Mouse (Mus musculus): Measurements from ENCODE around the gene Dynll2. TPM values are rescaled to one million over a fixed set of nuclear protein-coding genes. Genes with fewer than 3 reads are reported as not detected.
"Not testable (repeated sequence)": the region's sequence is repeated elsewhere in the genome, so short reads cannot be mapped to it uniquely, and the experiment has no call there.

The Dynll2 gene
- total RNA-seq, 2 experiments from 2014 or later: 410 to 444 TPM

DNA sequence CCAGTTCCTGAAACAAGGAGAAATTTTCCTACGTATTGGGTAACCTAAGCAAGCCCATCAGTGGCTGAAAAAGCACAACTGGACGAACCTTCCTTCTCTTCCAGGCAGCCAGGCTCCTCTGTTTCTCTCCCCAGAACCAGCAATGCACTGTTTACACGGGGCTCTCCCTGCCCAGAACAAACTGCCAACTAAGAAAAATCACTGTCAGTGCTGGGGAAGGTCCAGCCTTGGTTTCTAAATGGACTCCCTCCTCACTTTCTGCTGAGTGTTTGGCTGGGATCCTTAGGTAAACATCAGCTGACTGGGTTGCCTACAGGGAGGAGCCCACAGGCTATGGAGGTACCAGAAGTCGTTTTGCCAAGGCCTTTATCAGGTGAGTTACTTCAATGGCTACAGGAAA, 4.5 kb upstream of the Dynll2 start:
- no peak for DNase-seq

DNA sequence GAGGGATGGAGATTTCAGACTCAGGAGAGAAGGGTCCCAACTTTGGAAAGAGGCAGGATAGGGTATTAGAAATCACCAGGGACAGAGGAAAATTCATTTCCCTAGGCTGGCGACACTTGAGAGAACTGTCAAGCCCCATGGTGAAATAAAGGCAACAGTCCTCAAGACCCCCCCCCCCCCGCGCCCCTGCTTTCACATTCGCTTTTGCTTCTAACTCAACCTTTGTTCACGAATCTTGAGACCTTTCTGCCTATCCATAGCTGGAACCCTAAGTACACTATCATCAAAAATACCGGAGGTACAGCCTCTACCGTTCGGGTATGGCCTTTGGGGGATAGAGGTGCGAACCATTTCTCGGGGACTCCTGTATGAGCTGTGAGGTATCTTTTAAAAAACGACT, 528 bp upstream of the Dynll2 start:
- DNase-seq: no peak

DNA sequence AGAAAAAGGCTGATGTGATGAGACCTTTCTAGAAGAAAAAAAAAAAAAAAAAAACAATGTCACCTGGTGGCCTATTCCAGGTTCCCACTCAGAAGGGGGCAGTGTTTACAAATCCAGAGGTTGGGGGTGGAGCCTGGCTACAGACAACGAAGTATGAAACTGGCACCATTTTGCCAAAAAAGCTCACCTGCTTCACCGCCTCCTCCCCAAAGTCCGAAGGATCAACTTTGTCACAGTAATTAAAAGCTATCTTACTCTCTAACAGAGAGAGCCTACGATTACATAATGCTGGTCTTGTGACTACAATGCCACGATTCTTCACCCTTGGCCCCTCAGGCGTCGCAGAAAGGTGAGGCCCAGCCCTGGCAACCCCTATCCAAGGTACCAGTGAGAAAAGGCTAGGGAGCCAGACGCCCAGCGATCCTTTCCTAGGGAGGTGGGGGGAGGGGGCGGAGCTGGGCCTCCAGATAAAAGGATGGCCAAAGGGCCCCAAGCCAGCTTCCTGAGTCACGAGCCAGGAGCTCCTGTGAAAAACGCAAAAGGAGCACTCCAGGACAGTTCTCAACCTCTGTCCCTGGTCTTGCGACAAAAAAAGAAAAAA, 1.1 kb downstream of the Dynll2 start:
- DNase-seq: peak; percentile 85 to 89

DNA sequence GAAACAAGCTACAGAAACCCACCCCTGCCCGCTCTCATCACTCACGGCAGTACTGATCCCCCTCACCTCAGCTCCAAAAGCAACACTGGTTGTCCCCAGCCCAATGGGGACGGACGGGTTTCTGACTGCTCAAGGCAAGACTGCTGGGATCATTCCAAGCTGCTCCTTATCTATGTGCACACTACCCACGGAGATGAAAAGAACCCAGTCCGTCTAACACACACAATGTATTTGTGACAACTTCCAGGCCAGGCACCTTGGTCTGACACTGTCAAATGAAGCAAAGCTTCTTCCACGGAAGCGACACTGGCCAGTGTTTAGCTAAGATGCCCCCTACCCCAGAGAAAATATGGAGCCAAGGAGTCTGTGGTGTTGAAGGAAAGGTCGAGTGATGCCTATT, 1.7 kb downstream of the Dynll2 start:
- DNase-seq: peak in 1 of 2 experiments; percentile 26

DNA sequence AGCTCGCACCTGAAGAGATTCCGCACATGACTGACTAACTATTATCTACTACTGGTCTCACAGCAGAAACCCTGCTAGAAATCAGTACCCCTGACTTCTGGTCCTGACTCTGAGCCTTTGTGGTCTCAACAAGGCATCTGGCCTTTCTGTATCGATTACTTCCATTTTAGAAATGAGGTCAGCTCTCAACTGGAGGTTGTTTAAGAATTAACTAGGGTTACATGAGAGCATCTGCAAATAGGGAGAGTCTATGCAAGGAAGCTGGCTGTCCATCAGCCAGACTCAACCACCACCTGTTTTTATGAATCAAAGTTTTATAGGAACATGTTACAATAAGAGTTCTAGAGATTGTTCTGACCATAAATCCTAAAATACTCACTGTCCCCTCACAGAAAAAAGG, 2.8 kb downstream of the Dynll2 start:
- no peak for DNase-seq

DNA sequence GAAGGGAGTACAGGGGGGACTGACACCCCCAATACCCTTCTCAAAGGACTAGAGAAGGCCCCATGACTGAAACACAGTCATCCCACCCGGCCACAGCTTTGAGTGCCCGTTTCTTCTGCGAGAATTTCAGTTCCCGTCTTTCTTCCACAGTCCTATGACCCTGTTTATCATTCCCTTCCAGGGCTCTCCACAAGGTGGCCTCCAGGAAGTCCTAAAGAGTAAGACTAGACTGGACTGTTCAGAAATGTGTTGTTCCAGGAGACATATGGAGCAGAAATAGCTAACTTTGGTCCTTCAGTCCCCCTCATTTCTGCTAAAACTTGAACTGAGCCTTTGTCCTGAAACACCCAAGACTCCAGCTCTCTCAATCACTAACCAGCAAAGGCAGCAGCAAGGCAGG, 8.4 kb downstream of the Dynll2 start:
- no peak for DNase-seq

DNA sequence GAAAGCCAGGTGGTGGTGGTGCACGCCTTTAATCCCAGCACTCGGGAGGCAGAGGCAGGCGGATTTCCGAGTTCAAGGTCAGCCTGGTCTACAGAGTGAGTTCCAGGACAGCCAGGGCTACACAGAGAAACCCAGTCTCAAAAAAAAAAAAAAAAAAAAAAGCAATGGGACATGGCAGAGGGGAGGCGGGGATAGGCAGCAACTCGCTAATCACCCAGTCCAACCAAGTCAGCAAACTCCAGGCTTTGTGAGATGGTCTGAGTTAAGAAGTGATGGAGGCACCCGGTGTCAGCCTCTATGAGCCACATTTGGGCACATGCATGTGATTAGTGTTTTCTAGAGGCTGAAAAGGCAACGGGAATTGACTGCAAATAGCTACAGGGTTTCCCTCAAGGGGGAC, 10.3 kb downstream of the Dynll2 start:
- DNase-seq: not testable (repeated sequence)

DNA sequence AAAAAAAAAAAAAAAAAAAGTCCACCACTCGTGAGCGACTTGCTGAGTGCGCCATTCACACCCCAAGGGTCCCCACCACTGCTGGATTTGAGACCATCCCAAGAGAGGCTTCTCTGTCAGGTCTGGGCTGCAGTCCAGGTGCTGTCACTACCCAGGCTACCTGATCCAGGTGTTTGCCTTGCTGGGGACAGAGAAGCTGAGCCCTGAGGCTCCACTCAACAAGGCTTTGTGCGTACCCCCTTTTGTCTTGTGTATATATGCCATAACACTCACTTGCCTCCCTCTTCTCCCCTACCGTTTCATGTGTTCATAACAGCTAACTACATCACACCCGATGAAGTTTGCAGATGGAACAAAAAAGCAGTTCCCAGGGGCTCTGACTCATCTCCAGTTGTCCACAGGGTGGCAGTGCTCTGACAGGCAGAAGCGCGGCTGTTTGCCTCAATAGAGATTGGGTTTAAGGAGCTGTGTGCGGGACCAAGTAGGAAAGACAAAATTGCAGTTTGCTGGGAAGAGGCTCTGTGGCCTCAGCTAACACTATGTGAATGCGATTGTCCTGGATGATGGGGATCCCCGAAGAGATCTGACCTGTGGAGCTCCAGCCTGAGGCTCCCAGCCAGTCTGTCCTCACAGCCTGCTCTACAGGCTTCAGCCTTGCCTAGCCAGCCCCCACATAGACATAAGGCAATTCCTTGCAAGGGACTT, 12.7 kb downstream of the Dynll2 start:
- peak; percentile 51 to 61 for DNase-seq

DNA sequence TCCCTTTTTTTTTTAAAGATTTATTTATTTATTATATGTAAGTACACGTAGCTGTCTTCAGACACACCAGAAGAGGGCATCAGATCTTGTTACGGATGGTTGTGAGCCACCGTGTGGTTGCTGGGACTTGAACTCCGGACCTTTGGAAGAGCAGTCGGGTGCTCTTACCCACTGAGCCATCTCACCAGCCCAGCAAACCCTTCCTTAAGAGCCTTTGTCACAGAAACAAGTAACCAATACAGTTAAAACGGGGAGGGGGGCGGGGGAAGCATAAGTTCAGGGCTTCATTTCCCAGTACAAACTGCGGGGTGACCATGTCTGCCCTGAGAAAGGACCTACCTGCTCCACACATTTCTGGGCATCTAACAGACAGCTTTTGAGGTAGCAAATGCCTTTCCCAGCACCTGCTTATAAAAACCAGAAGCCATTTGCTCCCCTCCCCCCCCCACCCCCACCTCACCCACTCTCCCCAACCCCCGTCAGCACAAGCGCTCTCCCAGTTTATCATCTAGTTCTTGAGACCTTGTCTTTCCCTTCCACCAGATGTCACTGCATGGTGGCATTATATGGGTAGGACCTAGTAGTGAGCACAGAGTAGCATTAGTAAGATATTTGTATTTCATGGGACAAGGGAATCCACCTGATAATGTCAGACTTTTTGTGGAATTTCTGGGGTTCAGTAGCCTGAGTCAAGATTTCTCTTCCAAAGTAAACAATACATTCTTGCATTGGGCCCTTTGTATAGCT, 13.6 kb downstream of the Dynll2 start:
- DNase-seq: no peak

DNA sequence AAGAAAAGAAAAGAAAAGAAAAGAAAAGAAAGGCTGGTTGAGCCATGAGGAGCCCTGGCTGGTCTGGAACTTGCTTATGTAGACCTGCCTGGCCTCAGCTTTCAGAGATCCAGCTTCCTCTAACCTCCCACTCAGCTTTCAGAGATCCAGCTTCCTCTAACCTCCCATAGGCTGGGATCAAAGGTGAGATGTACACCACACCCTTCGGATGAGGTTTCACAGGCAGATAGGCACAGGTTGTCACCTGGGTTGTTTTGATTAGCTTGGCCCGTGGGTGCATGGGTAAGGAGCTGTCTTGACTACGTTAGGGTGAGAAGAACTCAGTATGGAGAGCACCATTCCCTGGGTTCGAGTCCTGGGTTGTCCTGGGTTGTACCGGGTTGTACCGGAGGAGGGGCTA, 14.5 kb downstream of the Dynll2 start:
- DNase-seq: no peak

DNA sequence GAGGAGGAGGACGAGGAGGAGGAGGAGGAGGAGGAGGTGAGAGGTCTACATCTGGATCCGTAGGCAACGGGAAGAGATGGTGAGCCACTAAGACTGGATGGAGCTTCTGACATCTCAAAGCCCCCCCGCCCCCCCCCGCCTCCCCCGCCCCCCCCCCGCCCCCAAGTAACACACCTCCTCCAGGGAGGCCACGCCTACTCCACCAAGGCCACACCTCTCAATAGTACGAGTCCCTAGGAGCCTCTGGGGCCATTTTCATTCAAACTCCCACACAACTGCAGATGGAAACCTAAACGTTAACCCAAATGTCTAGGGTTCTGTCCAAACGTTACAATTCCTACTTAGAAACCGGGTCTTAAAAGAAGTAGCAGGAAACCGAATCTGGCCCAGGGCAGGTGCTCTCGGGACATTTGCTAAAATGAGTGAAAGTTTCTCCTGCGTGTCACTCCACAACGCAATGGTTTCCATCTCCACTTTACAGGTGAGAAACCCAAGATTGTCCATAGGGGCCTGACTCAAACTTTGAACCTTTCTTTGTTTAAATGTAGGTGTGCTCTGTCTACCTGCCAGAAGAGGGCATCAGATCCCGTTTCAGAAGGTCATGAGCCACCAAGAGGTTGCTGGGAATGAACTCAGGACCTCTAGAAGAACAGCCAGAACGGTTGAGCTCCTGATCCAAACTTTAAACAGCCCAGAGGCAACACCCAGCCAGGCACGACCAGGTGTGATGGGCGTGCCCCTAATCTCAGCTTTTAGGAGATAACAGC, 18.8 kb downstream of the Dynll2 start:
- DNase-seq: no peak

DNA sequence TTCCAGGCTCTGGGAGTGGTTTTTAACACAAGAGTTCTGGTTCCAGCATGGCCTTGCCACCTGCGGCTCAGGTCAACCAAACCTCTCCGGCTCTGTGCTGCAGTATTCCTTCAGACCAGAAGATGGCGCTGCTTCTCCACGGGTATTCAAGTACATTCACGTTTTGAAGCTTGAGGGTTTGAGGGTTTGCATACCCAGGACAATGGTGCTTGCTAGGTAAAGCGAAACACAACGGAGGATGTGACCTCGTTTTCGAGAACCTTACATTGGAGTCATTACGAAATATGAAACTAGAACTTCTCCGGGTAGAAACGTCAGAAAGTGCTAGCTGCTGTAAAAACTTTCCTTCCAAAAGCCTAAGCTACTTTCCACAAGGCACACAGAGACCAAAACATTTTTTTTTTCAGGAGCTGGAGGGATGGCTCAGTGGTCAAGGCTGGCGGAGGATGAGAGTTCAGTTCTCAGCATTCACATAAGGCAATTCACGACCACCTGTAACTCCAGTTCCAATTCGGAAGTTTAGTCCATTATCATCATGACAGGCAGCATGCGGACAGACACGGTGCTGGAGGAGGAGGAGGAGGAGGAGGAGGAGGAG, 19.5 kb downstream of the Dynll2 start:
- peak; percentile 77 to 94 for DNase-seq

DNA sequence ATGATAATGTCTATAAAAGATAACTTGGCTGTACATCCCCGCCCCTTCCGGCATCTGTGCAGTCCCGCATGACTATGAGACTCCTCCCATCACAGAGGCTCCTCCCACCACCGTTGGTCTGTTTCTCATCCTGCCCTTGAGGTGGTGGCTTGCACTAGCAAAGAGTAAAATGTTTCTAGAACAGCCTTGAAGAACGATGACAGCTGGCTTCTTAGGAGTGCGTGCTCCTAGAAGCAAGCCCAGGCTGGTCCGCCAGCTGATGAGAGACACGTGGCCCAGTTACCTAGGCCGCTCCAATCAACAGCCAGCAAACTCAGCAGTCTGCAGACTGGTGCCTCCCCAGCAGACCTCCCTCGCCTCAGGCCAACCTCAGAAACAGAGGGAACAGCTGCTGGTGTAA, 21.1 kb downstream of the Dynll2 start:
- DNase-seq: no peak

DNA sequence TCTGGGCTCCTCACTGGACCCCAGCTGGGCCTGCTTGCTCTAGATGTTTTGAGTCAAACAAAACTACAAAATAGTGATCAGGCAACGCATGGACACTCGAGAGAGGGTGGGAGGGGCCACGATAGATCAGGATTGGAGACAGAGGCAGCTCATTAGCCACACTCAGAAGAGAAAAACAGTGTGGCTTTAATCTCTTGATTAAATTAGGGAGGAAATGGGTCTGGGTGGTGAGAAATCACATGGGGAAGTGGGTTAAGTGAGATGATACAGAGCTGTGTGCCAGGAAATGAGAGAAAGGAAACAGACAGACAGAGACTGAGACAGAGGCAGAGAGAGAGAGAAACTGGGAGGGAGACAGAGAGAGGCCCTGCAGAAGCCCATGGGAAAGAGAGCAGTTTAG, 22.0 kb downstream of the Dynll2 start:
- DNase-seq: no peak

DNA sequence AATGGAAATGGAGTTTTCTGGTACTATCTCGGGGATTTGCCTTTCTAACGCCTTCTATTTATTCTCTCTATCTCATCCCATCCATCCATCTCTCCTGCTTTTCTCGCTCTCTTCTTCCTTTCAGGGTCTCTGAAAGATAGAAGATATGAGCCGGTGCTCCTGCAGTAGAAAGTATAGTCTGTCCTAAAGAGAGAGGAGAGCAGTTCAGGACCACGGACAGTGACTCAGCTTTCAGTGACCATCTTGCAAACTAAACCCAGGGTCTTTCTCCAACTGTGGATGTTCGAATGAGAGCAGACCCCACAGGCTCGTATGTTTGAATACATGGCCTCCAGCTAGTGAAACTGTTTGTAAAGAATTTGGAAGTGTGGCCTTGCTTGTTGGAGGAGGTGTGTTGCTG, 30.3 kb downstream of the Dynll2 start:
- DNase-seq: no peak

DNA sequence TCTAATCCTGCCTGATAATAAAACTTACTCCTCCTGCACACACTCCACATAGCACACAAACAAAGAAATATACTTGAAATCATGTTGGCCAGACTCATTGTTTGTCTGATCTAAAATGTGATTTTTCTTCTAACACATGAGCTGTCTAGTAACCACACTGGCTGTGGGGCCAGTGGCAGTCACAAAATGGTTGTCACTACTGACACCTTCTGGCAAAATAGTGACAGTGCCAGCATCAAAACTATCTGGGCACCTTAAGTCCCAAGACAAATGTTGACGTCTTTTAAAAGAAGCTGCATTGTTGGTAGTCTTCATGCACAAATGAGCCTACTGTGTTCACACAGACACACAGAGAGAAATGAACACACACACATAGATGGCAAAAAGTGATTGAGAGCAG, 32.2 kb downstream of the Dynll2 start:
- no peak for DNase-seq

DNA sequence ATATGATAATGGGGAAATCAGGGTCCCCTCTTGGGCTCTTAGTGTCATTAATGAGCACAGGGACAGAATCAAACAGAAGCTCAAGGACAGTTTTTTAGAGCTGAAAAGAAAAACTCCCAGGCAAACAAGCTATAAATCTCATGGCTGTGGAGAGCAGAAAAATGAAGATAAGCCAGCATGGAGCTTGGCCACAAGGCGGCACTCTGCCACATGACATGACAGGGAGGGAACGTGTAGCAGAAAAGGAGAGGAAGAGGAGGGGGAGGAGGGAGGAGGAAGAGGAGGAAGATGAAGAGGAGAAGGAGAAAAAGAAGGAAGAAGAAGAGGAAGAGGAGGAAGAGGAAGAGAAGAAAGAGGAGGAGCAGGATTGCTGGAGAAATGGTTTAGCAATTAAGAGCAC, 37.3 kb downstream of the Dynll2 start:
- no peak for DNase-seq

DNA sequence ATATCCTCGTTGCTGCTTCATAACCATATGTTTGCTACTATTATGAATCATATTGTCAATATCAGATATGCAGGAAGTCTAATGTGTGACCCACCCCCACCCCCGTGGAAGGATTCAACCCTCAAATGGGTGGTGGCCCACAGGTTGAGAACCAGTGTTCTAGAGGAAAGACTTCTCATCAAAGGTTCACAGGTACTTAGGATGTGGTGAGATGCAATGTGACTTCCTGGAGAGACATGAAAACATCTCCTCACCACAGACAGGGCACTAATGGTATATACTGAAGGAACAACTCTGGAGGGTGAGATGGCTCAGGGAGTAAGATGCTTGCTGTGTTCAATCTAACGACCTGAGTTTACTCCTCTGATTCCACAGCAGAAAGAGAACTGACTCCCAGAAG, 51.9 kb downstream of the Dynll2 start:
- no peak for DNase-seq

DNA sequence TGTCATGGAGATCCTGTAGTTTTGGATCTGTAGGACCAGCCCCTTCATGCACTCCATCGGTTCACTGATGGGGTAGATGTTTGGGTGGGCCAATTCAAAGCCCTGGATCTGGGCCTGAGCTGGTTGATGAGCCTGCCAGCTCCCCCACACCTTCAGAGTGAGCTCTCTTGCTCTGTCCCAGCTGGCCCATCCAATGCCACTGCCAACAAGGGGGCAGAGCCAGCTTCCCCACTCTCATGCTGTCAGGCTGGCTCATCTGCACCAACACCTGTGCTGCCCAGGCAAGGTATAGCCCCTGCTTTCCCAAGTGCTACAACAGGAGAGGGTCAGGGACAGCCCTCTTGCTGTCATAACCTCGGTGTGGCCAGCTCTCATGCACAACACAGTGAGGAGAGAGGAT, 53.6 kb downstream of the Dynll2 start:
- no peak for DNase-seq

DNA sequence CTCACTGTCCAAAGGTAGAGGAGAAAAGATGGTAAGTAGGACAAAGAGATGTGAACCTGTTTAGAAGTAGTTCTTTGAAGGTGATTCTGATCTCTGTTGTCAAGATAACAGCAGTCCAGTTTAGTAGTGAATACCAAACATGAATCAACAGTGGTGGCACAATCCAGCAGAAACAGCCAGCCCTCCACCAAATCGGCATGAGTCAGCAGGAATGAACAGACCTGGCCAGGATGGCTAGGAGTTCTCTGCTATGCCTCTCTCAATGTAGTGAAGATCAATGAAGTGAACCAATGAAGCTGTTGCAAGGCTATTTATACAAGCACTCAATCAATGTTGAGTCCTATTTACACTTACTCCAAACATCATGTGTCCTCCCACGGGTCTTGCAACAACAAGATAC, 57.0 kb downstream of the Dynll2 start:
- no peak for DNase-seq

Data from heart, adult 18-20 months (tissue).